Mouse (Mus musculus): ENCODE data around the gene Tspan15. TPM values are rescaled to one million over a fixed set of nuclear protein-coding genes. Genes with fewer than 3 reads are reported as not detected.

Gene Tspan15
- polyA plus RNA-seq, 1 experiment from 2014 or later: 36.0 TPM

DNA sequence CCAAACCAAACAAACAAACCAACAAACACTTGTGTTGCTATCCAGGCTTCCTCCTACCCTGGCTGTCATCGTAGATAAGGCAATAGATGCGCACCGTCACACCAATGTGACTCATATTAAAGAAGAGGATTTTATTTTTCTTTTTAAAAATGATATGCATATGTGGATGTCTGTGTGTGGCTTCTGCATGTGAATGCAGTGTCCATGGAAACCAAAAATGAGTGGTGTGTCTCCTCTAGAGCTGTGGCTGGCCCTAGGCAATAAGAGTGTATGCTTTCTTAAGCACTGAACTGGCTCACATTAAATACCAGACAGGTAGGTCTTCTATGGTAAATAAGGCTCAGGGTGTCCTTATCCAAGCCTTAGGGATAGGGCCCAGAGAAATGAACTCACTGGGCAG is 7.6 kb upstream of the Tspan15 start:
- no peaks in the 10 kb centered on the region for H3K27me3 ChIP-seq (ENCODE audit: control insufficient read depth, insufficient read depth, low read length)
- no peak overlapping the region for H3K4me3 ChIP-seq (ENCODE audit: low read length)
- ATAC-seq (ENCODE audit: low FRiP score, low TSS enrichment): no peak
- H3K9me3 ChIP-seq (ENCODE audit: control insufficient read depth, low read length): no peaks in the 10 kb centered on the region
- H3K4me1 ChIP-seq (ENCODE audit: control insufficient read depth, insufficient read depth, low read length): peaks cover 13% of the 10 kb centered on the region
- WGBS: 94% methylated on average over 3 of the region's 3 CpGs
- no peaks in the 10 kb centered on the region for H3K36me3 ChIP-seq (ENCODE audit: control insufficient read depth, insufficient read depth, low read length)
- peak overlapping the region; percentile 11; the same call in 1 of the 2 replicates for H3K27ac ChIP-seq (ENCODE audit: low read depth, low read length)
- H3K4me2 ChIP-seq (replicated peaks; ENCODE audit: low read depth, low read length): no peak overlapping the region
- H3K9ac ChIP-seq (ENCODE audit: low read depth, low read length): no peak overlapping the region

DNA sequence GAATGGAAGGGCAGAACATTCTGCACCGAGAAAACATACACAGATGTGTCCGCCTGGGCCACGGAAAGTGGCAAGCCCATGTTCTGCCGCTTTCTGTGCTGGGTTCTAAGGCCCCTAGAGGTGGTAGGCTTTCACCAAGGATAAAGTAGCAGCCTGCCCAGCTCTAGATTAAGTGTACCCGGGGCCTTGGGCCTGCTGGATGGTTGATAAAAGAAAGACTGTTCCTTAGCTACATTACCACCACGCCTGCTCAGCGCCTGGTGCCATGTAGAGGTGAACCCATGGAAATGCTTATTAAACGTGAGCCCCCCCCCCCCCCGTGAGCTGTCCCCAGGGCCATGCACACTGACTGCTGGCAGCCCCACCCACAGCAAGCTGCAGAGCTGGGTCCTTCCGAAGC is 6.2 kb upstream of the Tspan15 start:
- 84% methylated on average over 10 of the region's 10 CpGs for WGBS
- peaks cover 13% of the 10 kb centered on the region for H3K4me1 ChIP-seq (ENCODE audit: control insufficient read depth, insufficient read depth, low read length)
- no peak for ATAC-seq (ENCODE audit: low FRiP score, low TSS enrichment)

DNA sequence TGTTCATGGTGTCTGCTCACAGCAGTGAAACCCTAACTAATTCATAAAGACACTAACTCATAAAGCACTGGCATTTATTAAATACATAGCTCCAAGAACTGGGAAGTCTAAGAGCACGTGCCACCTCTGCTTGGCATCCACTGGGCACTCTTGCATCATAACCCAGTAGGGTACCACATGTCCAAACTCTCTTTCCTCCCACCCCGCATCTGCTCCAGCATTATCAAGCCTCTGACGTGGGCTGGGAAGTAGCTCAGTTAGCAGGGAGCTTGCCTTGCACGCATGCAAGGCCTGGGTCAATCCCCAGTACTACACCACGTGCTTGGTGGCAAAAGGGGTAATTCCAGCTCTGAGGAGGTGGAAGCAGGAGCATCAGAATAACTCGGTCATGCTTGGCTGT is 5.1 kb upstream of the Tspan15 start:
- H3K27ac ChIP-seq (ENCODE audit: low read depth, low read length): no peak overlapping the region
- ATAC-seq (ENCODE audit: low FRiP score, low TSS enrichment): no peak
- no peaks in the 10 kb centered on the region for H3K9me3 ChIP-seq (ENCODE audit: control insufficient read depth, low read length)
- no peak overlapping the region for H3K4me2 ChIP-seq (replicated peaks; ENCODE audit: low read depth, low read length)
- H3K9ac ChIP-seq (ENCODE audit: low read depth, low read length): no peak overlapping the region
- no peaks in the 10 kb centered on the region for H3K27me3 ChIP-seq (ENCODE audit: control insufficient read depth, insufficient read depth, low read length)
- H3K36me3 ChIP-seq (ENCODE audit: control insufficient read depth, insufficient read depth, low read length): no peaks in the 10 kb centered on the region
- no peak overlapping the region for H3K4me3 ChIP-seq (ENCODE audit: low read length)
- 89% methylated on average over 6 of the region's 6 CpGs for WGBS
- peaks cover 19% of the 10 kb centered on the region for H3K4me1 ChIP-seq (ENCODE audit: control insufficient read depth, insufficient read depth, low read length)

More for the DNA sequence above, 6.2 kb upstream of the Tspan15 start:
- Histone ChIP-seq H3K36me3 (ENCODE audit: control insufficient read depth, insufficient read depth, low read length) (no peaks in the 10 kb centered on the region), H3K4me3 (ENCODE audit: low read length) (no peak overlapping the region), H3K9me3 (ENCODE audit: control insufficient read depth, low read length) (no peaks in the 10 kb centered on the region), H3K27ac (ENCODE audit: low read depth, low read length) (no peak overlapping the region), H3K27me3 (ENCODE audit: control insufficient read depth, insufficient read depth, low read length) (no peaks in the 10 kb centered on the region), H3K4me2 (replicated peaks; ENCODE audit: low read depth, low read length) (no peak overlapping the region), H3K9ac (ENCODE audit: low read depth, low read length) (no peak overlapping the region)

DNA sequence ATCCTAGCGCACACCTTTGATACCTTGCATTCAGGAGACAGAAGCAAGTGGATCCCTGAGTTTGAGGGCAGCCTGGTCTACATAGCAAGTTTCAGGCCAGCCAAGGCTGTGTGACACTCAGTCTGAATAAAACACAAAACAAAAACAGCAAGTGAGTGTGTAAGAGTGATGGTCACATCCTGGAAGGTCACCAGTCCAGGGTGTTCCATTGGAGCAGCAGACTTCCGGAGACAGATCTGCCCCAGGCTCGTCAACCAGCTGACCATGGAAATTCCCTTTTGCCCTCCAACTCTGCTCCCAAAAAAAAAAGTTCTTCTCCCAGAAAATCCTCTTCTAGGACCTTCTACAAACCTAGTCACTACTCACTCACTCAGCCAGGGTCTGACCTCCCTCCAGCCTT is 760 bp upstream of the Tspan15 start:
- H3K4me2 ChIP-seq (replicated peaks; ENCODE audit: low read depth, low read length): no peak overlapping the region; the same call in 1 of the 2 replicates
- no peak for ATAC-seq (ENCODE audit: low FRiP score, low TSS enrichment)
- no peaks in the 10 kb centered on the region for H3K36me3 ChIP-seq (ENCODE audit: control insufficient read depth, insufficient read depth, low read length)
- H3K27me3 ChIP-seq (ENCODE audit: control insufficient read depth, insufficient read depth, low read length): no peaks in the 10 kb centered on the region
- no peak overlapping the region for H3K9ac ChIP-seq (ENCODE audit: low read depth, low read length)
- no peak overlapping the region; the same call in 1 of the 2 replicates for H3K27ac ChIP-seq (ENCODE audit: low read depth, low read length)
- no peak overlapping the region for H3K4me3 ChIP-seq (ENCODE audit: low read length)
- H3K4me1 ChIP-seq (ENCODE audit: control insufficient read depth, insufficient read depth, low read length): peaks cover 10% of the 10 kb centered on the region
- WGBS: 59% methylated on average over 3 of the region's 3 CpGs
- no peaks in the 10 kb centered on the region for H3K9me3 ChIP-seq (ENCODE audit: control insufficient read depth, low read length)

DNA sequence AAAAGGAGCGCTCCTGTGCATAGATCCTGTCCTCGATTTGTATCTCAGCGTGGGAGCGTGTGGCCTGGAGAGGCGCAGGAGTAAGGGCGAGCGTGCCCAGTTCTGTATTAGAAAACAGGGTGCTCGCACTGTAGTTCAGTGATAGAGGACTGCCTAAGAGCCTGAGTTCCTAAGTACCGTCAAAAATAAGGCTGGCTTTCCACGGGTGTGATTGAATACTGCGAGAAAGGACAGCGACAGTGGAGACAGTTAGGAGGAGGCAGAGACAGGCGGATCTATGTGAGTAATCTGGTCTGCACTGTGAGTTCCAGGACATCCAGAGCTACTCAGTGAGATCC is 313 bp upstream of the Tspan15 start:
- Histone ChIP-seq H3K27ac (ENCODE audit: low read depth, low read length) (peak overlapping the region; percentile 2; the same call in 1 of the 2 replicates), H3K27me3 (ENCODE audit: control insufficient read depth, insufficient read depth, low read length) (no peaks in the 10 kb centered on the region), H3K4me2 (replicated peaks; ENCODE audit: low read depth, low read length) (peak overlapping the region; percentile 80), H3K36me3 (ENCODE audit: control insufficient read depth, insufficient read depth, low read length) (no peaks in the 10 kb centered on the region), H3K4me3 (ENCODE audit: low read length) (peak overlapping the region; percentile 59), H3K9me3 (ENCODE audit: control insufficient read depth, low read length) (no peaks in the 10 kb centered on the region), H3K9ac (ENCODE audit: low read depth, low read length) (no peak overlapping the region), H3K4me1 (ENCODE audit: control insufficient read depth, insufficient read depth, low read length) (peaks cover 10% of the 10 kb centered on the region)
- 5% methylated on average over 13 of the region's 13 CpGs for WGBS
- no peak for ATAC-seq (ENCODE audit: low FRiP score, low TSS enrichment)

DNA sequence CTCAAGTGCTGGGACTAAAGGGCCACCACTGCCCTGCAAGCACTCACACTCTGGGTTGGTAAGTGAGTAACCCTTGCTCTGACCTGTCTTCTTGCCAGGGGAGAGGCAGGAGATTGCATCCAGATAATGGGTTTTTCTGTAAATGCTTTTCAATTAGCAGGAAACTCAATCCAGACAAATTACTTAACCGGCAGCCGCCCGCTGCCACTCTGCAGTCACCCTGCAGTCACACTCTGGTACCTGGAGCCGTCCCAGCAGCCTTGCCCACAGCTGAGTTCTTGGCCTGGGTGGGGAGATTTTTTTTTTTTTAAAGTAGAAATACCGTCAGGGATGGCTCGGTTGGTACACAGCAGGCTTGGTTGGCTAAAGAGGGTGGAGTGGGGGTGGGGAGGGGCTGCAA is 2.9 kb downstream of the Tspan15 start:
- H3K9ac ChIP-seq (ENCODE audit: low read depth, low read length): no peak overlapping the region
- no peak for ATAC-seq (ENCODE audit: low FRiP score, low TSS enrichment)
- H3K36me3 ChIP-seq (ENCODE audit: control insufficient read depth, insufficient read depth, low read length): no peaks in the 10 kb centered on the region
- no peak overlapping the region for H3K4me2 ChIP-seq (replicated peaks; ENCODE audit: low read depth, low read length)
- no peaks in the 10 kb centered on the region for H3K9me3 ChIP-seq (ENCODE audit: control insufficient read depth, low read length)
- H3K27ac ChIP-seq (ENCODE audit: low read depth, low read length): no peak overlapping the region
- no peak overlapping the region for H3K4me3 ChIP-seq (ENCODE audit: low read length)
- peaks cover 10% of the 10 kb centered on the region for H3K4me1 ChIP-seq (ENCODE audit: control insufficient read depth, insufficient read depth, low read length)
- no peaks in the 10 kb centered on the region for H3K27me3 ChIP-seq (ENCODE audit: control insufficient read depth, insufficient read depth, low read length)
- 27% methylated on average over 6 of the region's 6 CpGs for whole genome bisulfite sequencing

DNA sequence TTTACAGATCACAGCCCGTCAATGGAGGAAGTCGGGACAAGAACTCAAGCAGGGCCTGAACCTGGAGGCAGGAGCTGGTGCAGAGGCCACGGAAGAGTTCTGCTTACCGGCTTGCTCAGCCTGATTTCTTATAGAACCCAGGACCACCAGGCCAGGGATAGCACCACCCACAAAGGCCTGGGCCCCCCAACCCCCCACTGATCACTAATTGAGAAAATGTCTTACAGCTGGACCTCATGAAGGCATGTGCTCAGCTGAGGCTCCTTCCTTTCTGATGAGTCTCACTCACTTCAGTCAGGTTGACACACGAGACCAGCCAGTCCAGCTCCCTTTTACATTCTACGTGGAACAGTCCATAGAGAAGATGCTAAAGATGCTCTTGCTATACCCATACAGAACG is 5.2 kb downstream of the Tspan15 start:
- 80% methylated on average over 7 of the region's 7 CpGs for WGBS
- Histone ChIP-seq H3K4me3 (ENCODE audit: low read length) (no peak overlapping the region), H3K4me2 (replicated peaks; ENCODE audit: low read depth, low read length) (no peak overlapping the region), H3K36me3 (ENCODE audit: control insufficient read depth, insufficient read depth, low read length) (no peaks in the 10 kb centered on the region), H3K9ac (ENCODE audit: low read depth, low read length) (no peak overlapping the region), H3K27me3 (ENCODE audit: control insufficient read depth, insufficient read depth, low read length) (no peaks in the 10 kb centered on the region), H3K4me1 (ENCODE audit: control insufficient read depth, insufficient read depth, low read length) (peaks cover 4% of the 10 kb centered on the region; the same call in 1 of the 2 replicates), H3K27ac (ENCODE audit: low read depth, low read length) (no peak overlapping the region), H3K9me3 (ENCODE audit: control insufficient read depth, low read length) (no peaks in the 10 kb centered on the region)
- ATAC-seq (ENCODE audit: low FRiP score, low TSS enrichment): no peak

DNA sequence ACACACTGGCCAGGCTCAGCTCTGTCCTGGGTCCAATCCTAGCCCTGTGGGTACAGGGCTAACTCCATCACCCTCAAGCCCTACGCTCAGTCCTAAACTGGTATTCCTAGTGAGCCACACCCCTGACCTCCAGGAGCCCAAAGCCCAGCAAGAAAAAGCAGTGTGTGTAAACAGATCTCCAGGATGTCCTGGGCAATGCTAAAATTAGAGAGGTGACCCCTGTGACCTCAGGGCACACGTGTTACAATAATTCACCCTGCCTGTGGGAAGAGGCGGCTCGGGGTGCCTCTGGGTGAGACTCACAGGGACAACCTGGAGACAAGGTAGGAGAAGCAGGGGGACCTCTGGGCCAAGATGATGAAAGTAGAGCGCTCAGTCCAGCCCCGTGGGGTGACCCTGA is 6.8 kb downstream of the Tspan15 start:
- Histone ChIP-seq H3K9ac (ENCODE audit: low read depth, low read length) (no peak overlapping the region), H3K4me2 (replicated peaks; ENCODE audit: low read depth, low read length) (no peak overlapping the region), H3K9me3 (ENCODE audit: control insufficient read depth, low read length) (no peaks in the 10 kb centered on the region), H3K27ac (ENCODE audit: low read depth, low read length) (no peak overlapping the region), H3K4me3 (ENCODE audit: low read length) (no peak overlapping the region), H3K27me3 (ENCODE audit: control insufficient read depth, insufficient read depth, low read length) (no peaks in the 10 kb centered on the region), H3K4me1 (ENCODE audit: control insufficient read depth, insufficient read depth, low read length) (peaks cover 4% of the 10 kb centered on the region; the same call in 1 of the 2 replicates), H3K36me3 (ENCODE audit: control insufficient read depth, insufficient read depth, low read length) (no peaks in the 10 kb centered on the region)
- no peak for ATAC-seq (ENCODE audit: low FRiP score, low TSS enrichment)
- 52% methylated on average over 6 of the region's 6 CpGs for WGBS

DNA sequence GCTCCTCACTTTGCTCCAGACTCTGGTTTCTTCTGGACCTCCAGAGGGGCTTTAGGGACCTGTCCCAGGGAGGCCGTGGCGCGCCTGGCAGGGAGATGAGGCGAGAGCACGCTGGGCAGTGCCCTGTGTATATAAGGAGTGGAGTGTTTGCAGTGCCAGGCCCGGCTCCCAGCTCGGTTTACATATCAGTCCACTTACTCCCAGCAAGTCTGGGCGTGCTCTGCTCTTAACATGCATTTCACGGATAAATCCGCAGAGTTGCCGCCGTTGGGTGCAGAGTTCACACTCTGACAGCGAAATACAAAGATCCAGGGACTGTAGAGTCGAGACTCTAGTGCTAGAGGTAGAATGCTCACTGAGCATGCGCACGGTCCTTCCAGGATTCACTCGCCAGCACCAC is 8.3 kb downstream of the Tspan15 start:
- H3K27ac ChIP-seq (ENCODE audit: low read depth, low read length): no peak overlapping the region; the same call in 1 of the 2 replicates
- no peaks in the 10 kb centered on the region for H3K27me3 ChIP-seq (ENCODE audit: control insufficient read depth, insufficient read depth, low read length)
- WGBS: 85% methylated on average over 17 of the region's 17 CpGs
- ATAC-seq (ENCODE audit: low FRiP score, low TSS enrichment): no peak
- no peak overlapping the region for H3K9ac ChIP-seq (ENCODE audit: low read depth, low read length)
- no peak overlapping the region for H3K4me3 ChIP-seq (ENCODE audit: low read length)
- no peaks in the 10 kb centered on the region for H3K36me3 ChIP-seq (ENCODE audit: control insufficient read depth, insufficient read depth, low read length)
- no peaks in the 10 kb centered on the region for H3K9me3 ChIP-seq (ENCODE audit: control insufficient read depth, low read length)
- H3K4me1 ChIP-seq (ENCODE audit: control insufficient read depth, insufficient read depth, low read length): 0 out of 2 replicates have a peak, but pooled peaks cover 2% of the 10 kb centered on the region
- H3K4me2 ChIP-seq (replicated peaks; ENCODE audit: low read depth, low read length): no peak overlapping the region
